Mouse (Mus musculus) liver, adult 2 months (tissue): ENCODE measurements around the gene Hdac4. TPM values are rescaled to one million over a fixed set of nuclear protein-coding genes. Genes with fewer than 3 reads are reported as not detected.

Experiments used
- DNase-seq: peaks from one replicate; pipeline ENCODE4 v3.0.0-alpha.2; 2011; ENCODE audit warnings: low read depth, low spot score; ENCODE audit errors: extremely low read depth
- H3K27ac ChIP-seq: fragments of 200-500 bp; replicated peaks from 2 replicates; pipeline ENCODE4 v1.5.1; 2012; ENCODE audit warnings: low read depth, mild to moderate bottlenecking, control low read depth, inconsistent platforms, low read length; ENCODE audit not compliant: insufficient read depth
- H3K27me3 ChIP-seq: fragments of 200-500 bp; 2 replicates; pipeline ENCODE4 v1.6.1; 2012; ENCODE audit warnings: mild to moderate bottlenecking, moderate library complexity, low read length, inconsistent platforms; ENCODE audit not compliant: control insufficient read depth, insufficient read depth
- H3K36me3 ChIP-seq: fragments of 200-500 bp; 2 replicates; pipeline ENCODE4 v1.6.1; 2012; ENCODE audit warnings: low read length, inconsistent platforms; ENCODE audit not compliant: control insufficient read depth, insufficient read depth
- H3K4me1 ChIP-seq: fragments of 200-500 bp; 2 replicates; pipeline ENCODE4 v1.6.1; 2011; ENCODE audit warnings: low read length; ENCODE audit not compliant: control insufficient read depth, insufficient read depth
- H3K4me3 ChIP-seq: fragments of 200-500 bp; 2 replicates; pipeline ENCODE4 v1.5.1; 2011; ENCODE audit warnings: low read depth, mild to moderate bottlenecking, control low read depth, low read length, moderate library complexity; ENCODE audit not compliant: insufficient read depth
- H3K79me2 ChIP-seq: fragments of 200-500 bp; 2 replicates; pipeline ENCODE4 v1.6.1; 2012; ENCODE audit warnings: inconsistent platforms, mild to moderate bottlenecking, low read length, moderate library complexity; ENCODE audit not compliant: control insufficient read depth, insufficient read depth
- H3K9ac ChIP-seq: fragments of 200-500 bp; 2 replicates; pipeline ENCODE4 v1.6.1; 2012; ENCODE audit warnings: low read depth, mild to moderate bottlenecking, control low read depth, inconsistent platforms, low read length
- CTCF ChIP-seq: fragments of 200-500 bp; IDR thresholded peaks from 2 replicates; pipeline ENCODE4 v1.5.1; 2011; ENCODE audit warnings: low read depth, low read length, control low read depth
- POLR2A ChIP-seq: fragments of 200-500 bp; IDR thresholded peaks from 2 replicates; pipeline ENCODE4 v1.6.1; 2011; ENCODE audit warnings: low read length, control low read depth; ENCODE audit not compliant: insufficient read depth; ENCODE audit errors: extremely low read depth
- whole genome bisulfite sequencing: fragments of 180-500 bp; shearing (Covaris S2); methylation state at CpG from one replicate; pipeline ENCODE4 v1.1.7; 2018; 5-methylcytosine and 5-hydroxymethylcytosine counted together
- polyA plus RNA-seq: library from polyadenylated mRNA; depleted of rRNA; stranded (reverse); fragments of >200 nt; gene quantifications from 2 replicates; pipeline ENCODE4 v1.2.3, GENCODE M21; 2012
- total RNA-seq: library from RNA; depleted of rRNA; stranded (reverse); fragments of >200 nt; gene quantifications from 2 replicates; pipeline ENCODE4 v1.2.3, GENCODE M21; 2014

Hdac4 gene
- total and polyA plus RNA-seq, 2 experiments: 5.3 to 5.7 TPM

- peaks cover 15% of the 10 kb centered on the region for H3K4me1 ChIP-seq
- DNase-seq: peak; percentile 57
- H3K36me3 ChIP-seq: no peaks in the 10 kb centered on the region
- 67% methylated on average over 6 of the region's 6 CpGs for WGBS
- H3K79me2 ChIP-seq: peaks cover 25% of the 10 kb centered on the region
- no peak for TF ChIP-seq POLR2A
- no peak for TF ChIP-seq CTCF
- H3K27me3 ChIP-seq: no peaks in the 10 kb centered on the region
- peak overlapping the region; percentile 46 for H3K27ac ChIP-seq
- H3K9ac ChIP-seq: no peak overlapping the region
- H3K4me3 ChIP-seq: no peak overlapping the region
These were observed 82.1 kb downstream of the Hdac4 start for GRCm38 (mm10) chr1:92113243-92114009.

DNA sequence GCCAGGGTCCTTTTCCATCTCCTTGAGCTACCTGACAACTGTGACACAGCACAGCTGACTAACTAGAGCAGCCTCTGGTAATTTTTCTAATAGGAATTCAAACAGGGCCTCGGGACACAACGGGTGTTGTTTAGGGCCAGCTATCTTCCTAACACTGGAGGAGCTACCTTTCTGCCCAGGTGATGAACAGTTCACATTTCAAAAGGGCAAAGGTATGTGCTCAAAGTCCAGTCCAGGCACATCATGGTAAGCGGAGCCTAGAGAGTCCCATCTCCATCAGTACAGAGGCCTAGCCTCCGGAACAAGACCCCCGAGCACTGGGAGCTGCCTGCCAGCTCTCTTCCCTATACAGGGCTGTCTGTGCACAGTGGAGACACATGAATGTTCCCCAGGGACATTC lies 82.9 kb downstream of the Hdac4 start:
- 55% methylated on average over 5 of the region's 5 CpGs for WGBS
- H3K4me1 ChIP-seq: peaks cover 15% of the 10 kb centered on the region
- peaks cover 24% of the 10 kb centered on the region; the same call in 1 of the 2 replicates for H3K79me2 ChIP-seq
- H3K27me3 ChIP-seq: no peaks in the 10 kb centered on the region
- H3K4me3 ChIP-seq: no peak overlapping the region
- peak; percentile 63 for DNase-seq
- no peak overlapping the region for H3K9ac ChIP-seq
- no peak overlapping the region for H3K27ac ChIP-seq
- H3K36me3 ChIP-seq: no peaks in the 10 kb centered on the region
- no peak for TF ChIP-seq CTCF
- no peak for TF ChIP-seq POLR2A

GRCm38 (mm10) chr1:92111551-92111950 lies 83.9 kb downstream of the Hdac4 start:
- peaks cover 15% of the 10 kb centered on the region for H3K4me1 ChIP-seq
- H3K27ac ChIP-seq: no peak overlapping the region
- no peak overlapping the region for H3K4me3 ChIP-seq
- DNase-seq: no peak
- H3K79me2 ChIP-seq: peaks cover 21% of the 10 kb centered on the region; the same call in 1 of the 2 replicates
- 49% methylated on average over 2 of the region's 2 CpGs for WGBS
- no peaks in the 10 kb centered on the region for H3K27me3 ChIP-seq
- no peak overlapping the region for H3K9ac ChIP-seq
- no peaks in the 10 kb centered on the region for H3K36me3 ChIP-seq
- TF ChIP-seq POLR2A: no peak
- no peak for TF ChIP-seq CTCF

DNA sequence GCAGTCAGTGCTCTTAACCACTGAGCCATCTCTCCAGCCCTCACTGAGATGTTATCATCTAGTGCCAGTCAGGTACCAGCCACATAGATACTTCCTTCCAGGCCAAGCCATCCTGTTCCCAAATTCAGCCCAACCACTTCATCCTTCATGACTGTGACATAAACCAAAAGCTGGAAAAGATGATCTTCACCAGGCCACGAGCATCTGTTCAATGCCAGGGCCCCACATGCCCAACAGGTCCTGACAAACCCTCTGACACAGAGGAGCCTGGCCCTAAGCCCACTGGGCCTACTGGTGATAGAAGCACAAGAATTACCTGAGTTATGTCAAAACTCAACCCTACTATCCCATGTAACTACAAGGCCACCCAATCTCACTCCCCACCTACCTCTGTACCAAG lies 84.5 kb downstream of the Hdac4 start:
- Histone ChIP-seq H3K36me3 (no peaks in the 10 kb centered on the region), H3K27ac (no peak overlapping the region), H3K4me3 (no peak overlapping the region), H3K4me1 (peaks cover 15% of the 10 kb centered on the region), H3K9ac (no peak overlapping the region), H3K79me2 (peaks cover 24% of the 10 kb centered on the region; the same call in 1 of the 2 replicates), H3K27me3 (no peaks in the 10 kb centered on the region)
- DNase-seq: no peak
- TF ChIP-seq POLR2A (no peak), CTCF (no peak)
- 88% methylated on average over 1 of the region's 1 CpGs for WGBS

DNA sequence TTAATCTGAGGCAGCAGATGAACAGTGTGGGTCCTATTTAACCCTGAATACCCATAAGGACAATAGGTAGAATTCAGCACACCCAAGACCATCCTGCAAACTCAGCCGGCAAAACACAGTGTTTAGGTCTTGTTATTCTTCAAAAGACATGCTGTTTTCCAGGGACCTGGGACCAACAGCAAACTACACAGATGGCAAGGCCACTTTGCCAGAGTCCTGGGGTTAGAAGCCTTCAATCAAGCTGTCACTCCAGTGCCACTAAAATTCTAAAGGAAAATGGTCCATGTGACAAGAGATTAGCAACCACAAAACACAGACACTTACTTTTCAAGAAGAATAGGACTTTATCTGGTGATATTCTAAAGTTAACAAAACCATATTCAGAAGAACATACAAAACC lies 86.3 kb downstream of the Hdac4 start:
- peaks cover 27% of the 10 kb centered on the region; the same call in 1 of the 2 replicates for H3K79me2 ChIP-seq
- H3K27me3 ChIP-seq: no peaks in the 10 kb centered on the region
- no peak for DNase-seq
- H3K9ac ChIP-seq: no peak overlapping the region
- WGBS: 98% methylated on average over 1 of the region's 1 CpGs
- no peak overlapping the region for H3K4me3 ChIP-seq
- TF ChIP-seq POLR2A (no peak), CTCF (no peak)
- no peaks in the 10 kb centered on the region for H3K36me3 ChIP-seq
- no peak overlapping the region for H3K27ac ChIP-seq
- H3K4me1 ChIP-seq: peaks cover 14% of the 10 kb centered on the region

GRCm38 (mm10) chr1:92108556-92108955 lies 86.9 kb downstream of the Hdac4 start:
- no peak overlapping the region for H3K9ac ChIP-seq
- DNase-seq: no peak
- H3K4me1 ChIP-seq: peaks cover 12% of the 10 kb centered on the region
- H3K27ac ChIP-seq: no peak overlapping the region
- no peaks in the 10 kb centered on the region for H3K36me3 ChIP-seq
- H3K27me3 ChIP-seq: no peaks in the 10 kb centered on the region
- TF ChIP-seq CTCF (no peak), POLR2A (no peak)
- no peak overlapping the region for H3K4me3 ChIP-seq
- H3K79me2 ChIP-seq: peaks cover 27% of the 10 kb centered on the region; the same call in 1 of the 2 replicates
- 95% methylated on average over 2 of the region's 2 CpGs for whole genome bisulfite sequencing
